Mouse (Mus musculus) A20 (cell line): ENCODE results near the gene Trip12.
A peak's percentile ranks its signal among the peaks of the same experiment; 100 is the strongest.

Source experiments
- DNase-seq: peaks from one replicate; pipeline ENCODE4 v3.0.0-alpha.2; 2011; ENCODE audit warnings: low read depth, low spot score

Trip12 gene

DNA sequence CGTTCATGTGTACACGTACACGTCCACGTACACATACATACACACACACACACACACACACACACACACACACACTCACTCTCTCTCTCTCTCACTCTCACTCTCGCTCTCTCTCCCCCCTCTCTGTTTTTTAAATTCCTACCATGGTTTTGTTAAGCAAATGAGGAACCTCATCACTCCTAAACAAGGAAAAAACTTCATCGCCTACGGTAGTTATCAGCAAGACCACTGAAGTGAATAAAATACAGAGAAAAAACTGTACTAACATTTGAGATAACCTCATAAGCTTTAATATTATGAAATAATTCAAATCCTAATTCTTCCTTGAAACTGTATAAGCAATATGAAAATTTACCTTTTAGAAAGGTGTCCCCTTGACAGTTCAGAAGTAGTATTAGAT, 45.0 kb downstream of the Trip12 start:
- DNase-seq: no peak

GRCm38 (mm10) chr1:84791393-84791792, 48.9 kb downstream of the Trip12 start:
- no peak for DNase-seq

DNA sequence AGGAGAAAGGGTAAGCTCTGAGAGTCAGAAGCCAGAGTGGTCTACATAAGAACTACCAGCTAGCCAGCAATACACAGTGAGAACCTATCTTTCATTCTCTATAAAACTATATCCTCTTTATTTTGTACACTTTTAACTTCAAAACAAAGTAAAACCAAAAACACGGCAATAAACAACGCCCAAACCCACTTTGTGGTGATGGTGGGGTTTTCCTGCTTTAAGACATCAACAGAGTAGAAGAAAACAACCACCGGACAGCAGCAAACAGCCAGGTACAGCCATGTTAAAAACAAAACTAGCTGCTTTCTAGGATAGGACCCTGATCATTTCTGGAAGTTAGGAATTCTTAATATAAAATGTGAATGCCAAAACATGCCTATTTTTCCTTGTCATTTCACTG, 59.7 kb downstream of the Trip12 start:
- DNase-seq: no peak

GRCm38 (mm10) chr1:84777455-84777854, 62.9 kb downstream of the Trip12 start:
- DNase-seq: no peak

DNA sequence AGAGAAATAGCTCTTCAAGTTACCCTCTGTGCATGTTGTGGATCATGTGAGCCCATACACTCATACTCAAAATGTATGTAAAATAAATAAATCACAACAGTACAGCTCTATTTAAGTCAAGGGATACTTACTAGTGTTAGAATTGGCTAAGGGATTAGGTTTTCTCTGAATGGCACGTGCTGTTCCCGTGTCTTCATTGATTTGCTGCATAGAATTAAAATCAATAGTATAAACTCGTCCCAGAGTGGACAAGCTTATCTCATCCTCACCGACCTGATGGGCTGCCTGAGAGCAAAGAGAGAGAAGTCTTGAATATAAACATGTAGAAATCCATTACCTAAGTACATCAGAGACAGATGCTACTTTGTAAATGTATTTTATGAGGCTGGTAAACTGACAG, 81.5 kb downstream of the Trip12 start:
- no peak for DNase-seq

GRCm38 (mm10) chr1:84742156-84742555, 98.2 kb downstream of the Trip12 start:
- no peak for DNase-seq

GRCm38 (mm10) chr1:84740080-84740479, 100.2 kb downstream of the Trip12 start:
- DNase-seq: no peak

DNA sequence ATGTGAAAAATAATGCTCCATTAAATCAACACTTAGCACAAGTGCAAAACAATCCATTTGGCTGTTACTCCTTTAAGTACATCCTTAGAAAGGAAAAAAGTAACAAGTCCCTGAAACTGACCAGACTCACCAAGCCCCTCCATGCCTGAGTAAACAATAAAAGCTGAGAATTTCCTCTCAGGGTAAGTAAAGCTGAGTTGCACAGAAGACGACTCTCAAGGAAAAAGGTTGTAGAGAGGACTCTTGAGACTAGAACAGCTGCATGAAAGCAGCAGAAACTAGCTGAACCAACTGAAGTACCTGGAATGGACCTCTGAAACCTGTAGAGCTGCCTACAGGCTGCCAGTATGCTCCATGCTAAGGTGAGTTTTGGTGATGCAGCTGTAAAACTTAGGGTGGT, 103.2 kb downstream of the Trip12 start:
- no peak for DNase-seq

DNA sequence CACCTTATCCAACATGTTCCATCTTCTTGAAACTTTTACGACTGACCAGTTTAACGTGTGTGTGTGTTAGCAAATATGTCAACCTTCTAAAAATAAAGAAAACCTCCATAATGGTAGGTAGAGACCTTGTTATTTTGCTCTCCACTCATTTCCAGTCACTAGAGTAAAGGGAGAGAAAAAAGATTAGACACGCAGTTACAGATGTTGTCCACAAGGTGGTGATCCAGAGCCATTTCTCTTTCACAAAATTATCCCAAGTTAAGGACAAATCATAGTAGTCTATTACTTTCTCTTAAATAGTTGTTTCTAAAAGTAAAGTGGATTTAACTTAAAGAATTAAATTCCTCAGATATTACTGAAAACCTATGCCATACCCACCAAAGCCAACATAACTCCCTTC, 106.5 kb downstream of the Trip12 start:
- DNase-seq: peak; percentile 42

DNA sequence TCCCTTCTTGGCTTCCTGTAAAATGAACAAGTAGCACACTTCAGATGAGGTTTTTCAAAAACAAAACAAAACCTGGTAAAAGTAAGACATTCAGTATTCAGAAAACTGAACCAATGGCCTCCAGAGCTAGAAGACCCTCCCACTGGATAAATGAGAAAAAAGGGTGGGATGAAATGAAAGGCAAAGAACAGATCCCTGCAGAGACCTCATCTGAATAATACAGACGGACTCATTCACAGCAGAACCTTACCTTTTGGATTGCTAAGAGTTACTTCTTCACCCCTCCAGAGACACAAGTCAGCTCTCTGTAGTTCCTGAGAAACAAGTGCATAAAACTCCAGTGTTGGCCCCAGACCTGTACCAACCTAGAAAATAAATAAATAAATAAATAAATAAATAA, 108.6 kb downstream of the Trip12 start:
- DNase-seq: no peak

DNA sequence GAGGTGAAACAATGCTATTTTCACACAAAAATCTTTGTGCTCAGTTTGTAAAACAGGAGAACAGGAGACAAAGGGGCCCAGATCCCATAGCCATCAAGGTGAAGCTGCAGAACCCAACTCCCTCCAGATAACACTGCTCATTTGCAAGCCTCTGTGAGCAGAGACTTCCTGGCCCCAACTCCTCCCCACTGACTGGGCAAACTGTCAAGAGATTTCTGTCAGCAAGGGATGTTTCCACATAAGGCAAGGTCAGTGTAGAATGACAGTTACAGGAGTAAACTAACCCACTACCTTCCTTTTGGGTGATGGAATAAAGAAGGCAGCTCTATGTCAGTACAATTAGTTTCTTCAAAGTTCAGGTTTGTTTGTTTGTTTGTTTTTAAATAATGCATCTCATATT, 117.5 kb downstream of the Trip12 start:
- no peak for DNase-seq

DNA sequence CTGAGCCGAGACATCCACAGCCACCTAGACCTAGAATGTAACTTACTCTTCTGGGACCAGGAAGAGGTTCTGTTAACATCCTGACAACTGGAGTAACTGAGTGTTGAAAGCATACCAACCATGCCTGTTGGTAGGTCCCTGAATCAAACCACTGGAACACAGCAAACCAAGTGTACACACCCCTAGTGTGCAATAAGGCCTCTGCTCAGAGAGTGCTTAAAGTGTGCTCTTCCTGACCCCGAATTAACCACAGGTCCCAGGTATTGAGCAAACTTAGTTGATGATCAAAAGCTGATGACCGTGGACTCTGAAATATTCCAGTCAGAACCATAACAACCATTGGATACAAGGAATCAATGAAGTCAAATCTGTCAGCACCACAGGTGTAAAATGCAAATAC, 117.9 kb downstream of the Trip12 start:
- no peak for DNase-seq

GRCm38 (mm10) chr1:84721942-84722341, 118.4 kb downstream of the Trip12 start:
- no peak for DNase-seq

DNA sequence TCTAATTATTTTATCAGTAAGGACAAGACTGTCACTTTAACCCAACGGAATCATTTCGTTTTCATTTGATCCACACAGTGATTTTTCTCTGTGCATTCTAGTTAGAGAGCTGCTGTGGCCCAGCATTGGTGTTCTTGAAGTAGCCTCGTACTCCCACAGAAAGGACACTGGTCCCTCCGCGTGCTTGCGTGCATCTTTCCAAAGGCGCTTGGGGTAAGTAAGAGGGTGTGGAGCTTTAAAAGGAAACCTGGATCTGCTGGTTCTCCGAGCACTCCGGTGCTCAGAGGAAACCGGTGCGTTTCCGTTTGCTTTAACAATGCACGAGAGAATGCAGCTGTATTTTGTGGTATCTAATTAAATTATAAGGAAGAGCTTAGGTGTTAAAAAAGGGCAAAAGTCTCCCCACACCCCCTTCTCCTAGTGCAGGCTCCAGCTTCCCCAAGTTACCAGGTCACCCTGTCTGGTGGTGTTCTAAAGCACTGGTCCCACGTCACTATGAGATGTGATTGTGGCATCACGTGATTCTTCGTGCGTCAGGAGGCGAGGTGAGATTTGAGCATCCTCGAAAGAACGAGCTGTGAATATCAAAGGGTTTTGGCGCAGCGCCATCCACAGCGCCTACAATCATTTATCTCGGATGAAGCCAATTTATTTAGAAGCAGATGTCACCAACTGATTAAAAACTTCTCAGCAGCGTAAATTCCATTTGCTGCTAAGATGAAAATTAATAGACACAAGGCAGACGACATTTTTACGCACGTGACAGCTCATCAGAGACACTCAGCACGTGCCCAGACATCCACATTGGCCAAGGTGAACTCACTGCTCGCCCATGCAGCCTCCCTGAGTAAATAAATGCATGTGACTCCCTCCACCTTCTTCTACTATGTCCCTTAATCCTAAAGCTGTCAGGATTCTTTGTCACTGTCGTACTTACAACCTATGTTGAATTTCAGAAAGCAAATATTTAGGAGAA, 130.2 kb downstream of the Trip12 start:
- no peak for DNase-seq

GRCm38 (mm10) chr1:84709406-84709805, 130.9 kb downstream of the Trip12 start:
- no peak for DNase-seq

- no peak for DNase-seq
Measured at GRCm38 (mm10) chr1:84700254-84700653, 140.1 kb downstream of the Trip12 start.

DNA sequence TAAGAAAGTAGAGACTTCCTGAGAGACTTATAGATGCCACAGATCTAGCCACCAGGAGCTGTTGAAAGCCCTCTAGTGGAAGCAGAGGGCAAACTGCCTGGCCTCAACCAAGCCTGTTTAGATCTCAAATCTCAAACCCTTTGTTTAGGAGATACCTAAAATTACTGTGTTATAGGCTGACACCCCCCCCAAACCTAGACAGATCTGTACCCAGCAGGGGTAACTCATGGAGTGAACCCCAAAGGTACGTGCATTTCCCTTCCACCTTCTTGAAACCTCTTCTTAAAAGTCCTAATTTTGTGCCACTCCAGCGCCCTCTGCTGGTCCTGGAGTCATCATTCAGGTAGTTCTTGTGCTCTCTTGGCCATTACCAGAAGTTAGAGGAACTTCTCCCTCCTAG, 143.2 kb downstream of the Trip12 start:
- peak; percentile 83 for DNase-seq

DNA sequence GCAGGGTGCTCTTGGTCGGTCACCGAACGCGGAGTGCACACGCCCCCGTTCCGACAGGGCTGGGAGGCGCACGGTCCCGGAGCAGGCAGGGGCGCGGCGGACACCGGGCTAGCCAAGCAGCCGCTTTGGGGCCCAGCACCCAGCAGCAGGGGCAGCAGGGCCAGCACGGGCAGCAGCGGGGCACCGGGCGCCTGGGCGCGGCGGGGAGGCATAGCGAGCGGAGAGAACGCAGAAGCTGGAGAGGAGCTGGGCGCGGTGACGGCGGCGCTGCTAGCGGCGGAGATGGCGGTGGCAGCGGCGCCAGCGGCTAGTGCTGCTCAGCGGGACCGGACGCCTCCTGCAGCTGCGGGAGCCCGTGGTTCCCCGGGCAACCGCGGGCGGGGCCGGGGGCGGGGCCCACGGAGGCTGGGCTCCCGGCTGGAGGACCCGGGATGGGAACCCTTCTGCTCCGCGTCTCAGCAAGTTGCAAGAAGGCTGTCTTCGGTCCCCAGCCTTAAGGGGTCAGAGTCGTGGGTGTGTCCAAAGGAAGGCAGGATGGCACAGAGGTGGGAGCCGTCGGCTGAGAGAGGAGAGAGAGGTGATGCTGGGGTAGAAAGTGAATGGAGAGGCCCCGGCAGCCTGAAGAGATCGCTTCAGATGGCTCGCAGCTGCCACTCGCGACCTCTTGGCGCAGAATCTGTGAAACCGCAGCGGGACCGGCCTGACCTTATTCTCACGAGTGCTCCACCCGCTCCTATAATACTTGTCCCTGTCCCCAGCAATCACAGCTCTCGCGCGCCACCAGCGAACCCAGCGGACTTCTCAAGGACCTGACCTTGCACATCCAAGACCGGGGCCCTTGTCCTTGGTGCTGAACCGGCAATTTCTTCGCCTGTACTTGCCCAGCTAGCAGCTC, 144.6 kb downstream of the Trip12 start, which contains the start of gene Dner:
Gene Dner (minus strand): TSS at position 705 of the 895 bp plus-strand sequence.
- DNase-seq: no peak

- DNase-seq: no peak
Measured at GRCm38 (mm10) chr1:84694688-84695474, 145.4 kb downstream of the Trip12 start.

DNA sequence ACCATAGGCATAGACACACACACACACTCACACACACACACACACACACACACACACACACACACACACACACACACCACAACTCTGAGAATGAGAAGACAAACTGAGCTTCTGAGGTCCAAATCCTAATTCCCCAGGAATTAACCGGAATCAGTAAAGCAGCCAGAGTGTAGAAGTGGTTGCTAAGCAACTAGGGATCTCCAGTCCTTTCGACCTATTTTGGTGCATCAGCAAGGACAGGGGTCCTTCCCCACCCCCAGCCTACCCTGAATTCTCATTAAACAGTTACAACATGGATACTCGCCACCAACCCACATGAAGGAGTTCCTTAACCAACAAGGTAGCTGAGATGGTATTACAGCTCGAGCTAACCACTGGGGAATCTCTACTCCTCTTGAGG, 162.4 kb downstream of the Trip12 start:
- no peak for DNase-seq
